Mouse (Mus musculus) stomach, postnatal 0 days (tissue): Measurements from ENCODE around the gene Cmip.

Experiments used
- CTCF ChIP-seq: IDR thresholded peaks from 2 replicates; pipeline ENCODE4 v1.5.1; 2016; ENCODE audit warnings: antibody characterized with exemption, low read depth, mild to moderate bottlenecking, moderate library complexity
- EP300 ChIP-seq: optimal IDR thresholded peaks from 2 replicates; pipeline ENCODE3; 2016; ENCODE audit warnings: antibody characterized with exemption

DNA sequence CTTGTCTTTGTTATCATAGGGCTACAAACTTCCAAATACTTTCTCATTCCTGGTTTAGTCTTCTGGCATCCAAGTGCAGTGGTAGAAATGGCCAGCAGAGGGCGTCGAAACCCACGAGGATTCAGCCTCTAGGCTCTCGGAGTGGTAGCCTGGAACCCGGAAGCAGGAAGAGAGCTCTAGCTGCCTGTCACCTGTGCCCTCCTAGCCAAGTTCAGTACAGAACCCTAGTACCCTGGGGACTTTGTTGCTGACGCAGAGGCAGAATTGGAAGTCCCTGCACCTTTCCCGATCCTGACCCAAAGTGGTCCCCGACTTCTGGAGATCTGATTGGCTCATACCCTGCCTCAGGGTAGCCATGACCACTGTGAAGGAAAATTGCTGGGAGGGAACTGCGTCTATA is 32.2 kb upstream of the Cmip start:
- TF ChIP-seq CTCF, result peak; percentile 98
- no peak for TF ChIP-seq EP300
